Mouse (Mus musculus): ENCODE measurements around the gene Sox11. TPM values are rescaled to one million over a fixed set of nuclear protein-coding genes. Genes with fewer than 3 reads are reported as not detected.

Sox11 gene
- polyA plus RNA-seq, 1 experiment from 2014 or later: 11.7 TPM

DNA sequence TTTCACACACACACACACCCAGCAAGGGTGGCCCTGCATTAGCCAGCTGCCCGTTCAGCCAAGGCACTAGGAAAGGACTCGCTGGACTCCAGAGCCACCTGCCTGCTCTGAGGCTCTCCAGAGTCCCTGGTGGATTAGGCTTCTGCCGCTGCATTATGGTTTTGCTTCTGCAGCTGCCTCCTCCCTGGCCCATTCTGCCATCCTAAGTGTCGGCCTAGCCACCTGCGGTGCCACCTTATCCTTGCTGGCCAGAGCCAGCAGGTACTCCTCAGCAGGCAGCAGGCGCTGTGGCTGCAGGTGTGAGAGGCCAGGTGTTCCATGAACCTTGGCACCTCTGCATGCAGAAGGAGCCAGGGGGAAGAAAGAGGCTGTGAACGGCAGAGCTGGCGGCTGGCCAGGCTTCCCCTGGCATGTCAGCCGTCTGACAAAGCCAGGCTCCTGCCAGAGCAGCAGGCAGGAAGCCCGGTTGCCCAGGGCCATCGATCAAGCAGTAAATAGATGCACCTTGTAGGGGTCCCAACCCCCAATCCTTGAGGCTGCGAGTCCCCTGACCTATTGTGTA is 14.8 kb upstream of the Sox11 start:
- Histone ChIP-seq H3K27me3 (ENCODE audit: control insufficient read depth, insufficient read depth, low read length) (no peaks in the 10 kb centered on the region), H3K4me2 (ENCODE audit: low read depth, low read length) (peak overlapping the region; percentile 61), H3K36me3 (ENCODE audit: control insufficient read depth, insufficient read depth) (no peaks in the 10 kb centered on the region), H3K4me1 (ENCODE audit: control insufficient read depth, insufficient read depth, low read length) (peaks cover 16% of the 10 kb centered on the region), H3K4me3 (ENCODE audit: low read length) (peak overlapping the region; percentile 29), H3K27ac (ENCODE audit: low read length) (no peak overlapping the region), H3K9ac (ENCODE audit: low read length) (peak overlapping the region; percentile 34; the same call in 1 of the 2 replicates), H3K9me3 (replicated peaks; ENCODE audit: control insufficient read depth, low read length) (no peaks in the 10 kb centered on the region)
- 26% methylated on average over 12 of the region's 12 CpGs for WGBS
- peak; percentile 37; the same call in 1 of the 2 replicates for ATAC-seq (replicated peaks; ENCODE audit: extremely low read depth, insufficient read depth, low FRiP score)

DNA sequence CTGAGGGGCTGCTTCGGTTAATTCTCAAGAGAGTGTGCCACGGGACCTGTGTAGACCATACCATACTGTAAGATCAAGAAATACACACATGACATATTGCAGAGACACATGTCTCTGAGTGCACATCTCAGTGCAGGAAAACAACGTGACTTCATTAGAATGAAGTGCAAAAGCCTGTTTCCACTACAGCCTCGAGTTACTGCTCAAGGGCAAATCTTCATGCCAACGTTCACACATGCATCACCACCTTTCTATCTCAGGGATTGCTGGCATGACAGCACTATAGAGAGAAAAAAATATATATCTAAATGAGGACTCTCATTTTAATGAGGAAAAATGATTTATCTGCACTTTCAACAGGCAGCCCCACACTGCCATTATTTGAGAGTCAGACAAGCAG is 14.2 kb upstream of the Sox11 start:
- H3K9me3 ChIP-seq (replicated peaks; ENCODE audit: control insufficient read depth, low read length): no peaks in the 10 kb centered on the region
- no peak overlapping the region for H3K9ac ChIP-seq (ENCODE audit: low read length)
- H3K36me3 ChIP-seq (ENCODE audit: control insufficient read depth, insufficient read depth): no peaks in the 10 kb centered on the region
- H3K27me3 ChIP-seq (ENCODE audit: control insufficient read depth, insufficient read depth, low read length): no peaks in the 10 kb centered on the region
- H3K27ac ChIP-seq (ENCODE audit: low read length): no peak overlapping the region
- 59% methylated on average over 5 of the region's 5 CpGs for WGBS
- H3K4me2 ChIP-seq (ENCODE audit: low read depth, low read length): peak overlapping the region; percentile 61; the same call in 1 of the 2 replicates
- no peak for ATAC-seq (replicated peaks; ENCODE audit: extremely low read depth, insufficient read depth, low FRiP score)
- peaks cover 17% of the 10 kb centered on the region for H3K4me1 ChIP-seq (ENCODE audit: control insufficient read depth, insufficient read depth, low read length)
- no peak overlapping the region for H3K4me3 ChIP-seq (ENCODE audit: low read length)

DNA sequence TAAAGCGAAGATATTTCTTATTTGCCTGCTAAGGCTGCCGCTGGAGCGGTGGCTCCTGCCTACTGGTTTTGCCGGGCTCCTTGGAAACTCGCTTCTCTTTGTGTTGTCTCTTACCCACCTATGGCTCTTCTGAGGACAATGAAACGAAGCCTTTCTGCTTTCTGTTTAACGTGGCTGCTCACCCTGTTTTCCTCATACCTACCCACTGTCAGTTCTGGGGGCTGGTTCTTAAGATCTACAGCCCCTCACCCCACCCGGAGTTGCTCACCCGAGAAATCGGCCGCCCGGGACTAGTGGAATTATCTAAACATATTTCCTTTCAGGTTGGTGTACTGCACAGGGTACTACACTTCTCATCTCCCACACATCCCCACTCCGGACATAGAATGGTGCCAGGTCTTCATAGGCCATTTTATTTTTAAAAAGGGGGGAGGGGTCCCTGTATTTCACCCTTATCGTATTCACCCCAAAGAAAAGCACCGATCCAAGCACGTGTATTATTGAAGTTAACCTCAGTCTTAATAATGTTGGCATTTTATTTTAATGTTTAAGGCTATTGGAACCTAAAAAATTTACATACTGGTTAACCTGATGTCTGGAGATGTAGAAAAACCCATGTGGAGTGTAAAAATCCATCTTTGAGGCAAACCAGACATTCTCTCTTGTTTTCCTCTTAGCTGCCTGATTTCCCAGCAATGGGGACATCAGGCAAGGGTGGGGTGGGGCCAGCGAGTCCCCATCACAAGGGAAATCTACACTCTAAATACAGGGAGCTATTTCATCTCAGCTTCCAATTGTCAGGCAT is 1.4 kb upstream of the Sox11 start:
- H3K27me3 ChIP-seq (ENCODE audit: control insufficient read depth, insufficient read depth, low read length): no peaks in the 10 kb centered on the region
- H3K27ac ChIP-seq (ENCODE audit: low read length): peak overlapping the region; percentile 94
- WGBS: 10% methylated on average over 17 of the region's 17 CpGs
- H3K9me3 ChIP-seq (replicated peaks; ENCODE audit: control insufficient read depth, low read length): no peaks in the 10 kb centered on the region
- peak overlapping the region; percentile 72 for H3K4me3 ChIP-seq (ENCODE audit: low read length)
- no peaks in the 10 kb centered on the region for H3K4me1 ChIP-seq (ENCODE audit: control insufficient read depth, insufficient read depth, low read length)
- H3K9ac ChIP-seq (ENCODE audit: low read length): peak overlapping the region; percentile 75
- no peaks in the 10 kb centered on the region for H3K36me3 ChIP-seq (ENCODE audit: control insufficient read depth, insufficient read depth)
- peak overlapping the region; percentile 75 for H3K4me2 ChIP-seq (ENCODE audit: low read depth, low read length)
- ATAC-seq (replicated peaks; ENCODE audit: extremely low read depth, insufficient read depth, low FRiP score): no peak

- Histone ChIP-seq H3K27ac (ENCODE audit: low read length) (peak overlapping the region; percentile 94), H3K36me3 (ENCODE audit: control insufficient read depth, insufficient read depth) (no peaks in the 10 kb centered on the region), H3K4me2 (ENCODE audit: low read depth, low read length) (peak overlapping the region; percentile 75), H3K9me3 (replicated peaks; ENCODE audit: control insufficient read depth, low read length) (no peaks in the 10 kb centered on the region), H3K4me1 (ENCODE audit: control insufficient read depth, insufficient read depth, low read length) (no peaks in the 10 kb centered on the region), H3K9ac (ENCODE audit: low read length) (peak overlapping the region; percentile 81), H3K27me3 (ENCODE audit: control insufficient read depth, insufficient read depth, low read length) (no peaks in the 10 kb centered on the region), H3K4me3 (ENCODE audit: low read length) (peak overlapping the region; percentile 72)
- WGBS: under 1% methylated on average over 82 of the region's 83 CpGs
- peak; percentile 94 for ATAC-seq (replicated peaks; ENCODE audit: extremely low read depth, insufficient read depth, low FRiP score)
Measured at GRCm38 (mm10) chr12:27342691-27343605, 574 bp upstream of the Sox11 start.

- Histone ChIP-seq H3K36me3 (ENCODE audit: control insufficient read depth, insufficient read depth) (no peaks in the 10 kb centered on the region), H3K27ac (ENCODE audit: low read length) (peak overlapping the region; percentile 94), H3K27me3 (ENCODE audit: control insufficient read depth, insufficient read depth, low read length) (no peaks in the 10 kb centered on the region), H3K9me3 (replicated peaks; ENCODE audit: control insufficient read depth, low read length) (no peaks in the 10 kb centered on the region), H3K4me2 (ENCODE audit: low read depth, low read length) (peak overlapping the region; percentile 75), H3K9ac (ENCODE audit: low read length) (peak overlapping the region; percentile 81), H3K4me3 (ENCODE audit: low read length) (peak overlapping the region; percentile 72), H3K4me1 (ENCODE audit: control insufficient read depth, insufficient read depth, low read length) (no peaks in the 10 kb centered on the region; the same call in 1 of the 2 replicates)
- WGBS: 1% methylated on average over 76 of the region's 80 CpGs
- ATAC-seq (replicated peaks; ENCODE audit: extremely low read depth, insufficient read depth, low FRiP score): no peak
Measured at GRCm38 (mm10) chr12:27341130-27341870, 1.1 kb downstream of the Sox11 start.

DNA sequence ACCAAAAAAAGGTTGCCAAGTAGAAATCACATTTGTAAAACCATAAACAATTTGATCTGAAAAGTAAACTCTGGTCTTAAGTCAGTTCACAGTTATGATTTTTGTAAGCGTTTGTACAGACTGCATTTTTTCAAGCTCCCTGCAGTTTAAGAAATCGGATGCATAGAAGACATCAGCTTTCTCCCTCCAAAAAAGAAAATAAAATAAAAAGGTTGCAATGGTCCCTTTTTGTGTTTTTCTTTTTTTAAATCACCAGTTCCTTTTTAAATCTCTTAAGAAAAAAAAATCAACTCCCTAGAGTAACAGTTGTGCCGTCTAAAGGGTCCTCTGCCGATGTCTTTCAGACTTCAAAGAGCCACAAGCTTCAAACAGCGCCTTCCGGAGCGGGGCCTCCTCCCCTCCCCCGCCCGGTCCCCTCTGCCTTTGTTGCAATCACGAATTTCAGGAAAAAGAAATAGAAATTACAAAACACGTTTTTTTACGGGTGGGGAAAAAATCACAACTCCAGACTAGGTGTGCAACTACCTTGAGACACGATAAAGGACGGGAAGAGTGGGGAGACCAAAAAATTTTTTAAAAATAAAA is 1.8 kb downstream of the Sox11 start:
- H3K9me3 ChIP-seq (replicated peaks; ENCODE audit: control insufficient read depth, low read length): no peaks in the 10 kb centered on the region
- H3K4me3 ChIP-seq (ENCODE audit: low read length): peak overlapping the region; percentile 72
- no peaks in the 10 kb centered on the region for H3K27me3 ChIP-seq (ENCODE audit: control insufficient read depth, insufficient read depth, low read length)
- peak overlapping the region; percentile 81 for H3K9ac ChIP-seq (ENCODE audit: low read length)
- ATAC-seq (replicated peaks; ENCODE audit: extremely low read depth, insufficient read depth, low FRiP score): no peak
- no peaks in the 10 kb centered on the region for H3K36me3 ChIP-seq (ENCODE audit: control insufficient read depth, insufficient read depth)
- no peak overlapping the region for H3K27ac ChIP-seq (ENCODE audit: low read length)
- H3K4me2 ChIP-seq (ENCODE audit: low read depth, low read length): peak overlapping the region; percentile 75
- WGBS: under 1% methylated on average over 14 of the region's 14 CpGs
- H3K4me1 ChIP-seq (ENCODE audit: control insufficient read depth, insufficient read depth, low read length): no peaks in the 10 kb centered on the region; the same call in 1 of the 2 replicates

DNA sequence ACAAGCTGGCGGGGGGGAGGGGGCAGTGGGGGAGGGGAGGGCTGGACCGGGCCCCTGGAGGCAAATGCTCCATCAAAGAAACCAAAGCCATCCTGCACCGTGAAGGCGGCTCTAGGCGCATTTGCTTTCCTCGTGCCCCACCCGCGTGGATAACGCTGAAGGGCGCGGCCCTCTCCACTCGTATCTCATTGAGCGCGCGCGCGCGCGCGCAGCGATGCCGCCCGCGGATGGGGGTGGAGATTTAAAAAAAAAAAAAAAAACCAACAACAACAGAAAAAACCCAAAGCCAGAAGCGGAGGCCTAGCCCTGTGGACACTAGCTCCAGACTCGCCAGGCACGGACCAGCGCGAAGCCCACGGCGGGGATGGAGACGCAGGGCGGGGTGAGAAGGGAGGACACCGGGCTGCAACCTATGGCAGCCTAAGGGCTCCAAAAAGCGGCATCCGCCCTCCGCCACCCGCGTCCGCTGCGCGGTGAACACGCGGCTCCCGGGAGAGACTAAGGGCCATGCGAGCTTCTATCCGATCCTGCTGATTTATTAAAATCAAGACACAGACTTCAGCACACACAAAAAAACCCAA is 3.1 kb downstream of the Sox11 start:
- peak overlapping the region; percentile 87 for H3K4me2 ChIP-seq (ENCODE audit: low read depth, low read length)
- under 1% methylated on average over 46 of the region's 47 CpGs for WGBS
- peak overlapping the region; percentile 77 for H3K27ac ChIP-seq (ENCODE audit: low read length)
- H3K4me3 ChIP-seq (ENCODE audit: low read length): peak overlapping the region; percentile 81
- H3K36me3 ChIP-seq (ENCODE audit: control insufficient read depth, insufficient read depth): no peaks in the 10 kb centered on the region
- ATAC-seq (replicated peaks; ENCODE audit: extremely low read depth, insufficient read depth, low FRiP score): no peak
- no peaks in the 10 kb centered on the region for H3K27me3 ChIP-seq (ENCODE audit: control insufficient read depth, insufficient read depth, low read length)
- H3K4me1 ChIP-seq (ENCODE audit: control insufficient read depth, insufficient read depth, low read length): no peaks in the 10 kb centered on the region; the same call in 1 of the 2 replicates
- peak overlapping the region; percentile 88 for H3K9ac ChIP-seq (ENCODE audit: low read length)
- H3K9me3 ChIP-seq (replicated peaks; ENCODE audit: control insufficient read depth, low read length): no peaks in the 10 kb centered on the region

GRCm38 (mm10) chr12:27338721-27339170 is 3.6 kb downstream of the Sox11 start:
- H3K9ac ChIP-seq (ENCODE audit: low read length): peak overlapping the region; percentile 88
- H3K4me1 ChIP-seq (ENCODE audit: control insufficient read depth, insufficient read depth, low read length): no peaks in the 10 kb centered on the region; the same call in 1 of the 2 replicates
- peak overlapping the region; percentile 77 for H3K27ac ChIP-seq (ENCODE audit: low read length)
- H3K27me3 ChIP-seq (ENCODE audit: control insufficient read depth, insufficient read depth, low read length): no peaks in the 10 kb centered on the region
- ATAC-seq (replicated peaks; ENCODE audit: extremely low read depth, insufficient read depth, low FRiP score): no peak
- WGBS: under 1% methylated on average over 36 of the region's 40 CpGs
- no peaks in the 10 kb centered on the region for H3K9me3 ChIP-seq (replicated peaks; ENCODE audit: control insufficient read depth, low read length)
- H3K4me3 ChIP-seq (ENCODE audit: low read length): peak overlapping the region; percentile 81
- H3K4me2 ChIP-seq (ENCODE audit: low read depth, low read length): peak overlapping the region; percentile 87
- H3K36me3 ChIP-seq (ENCODE audit: control insufficient read depth, insufficient read depth): no peaks in the 10 kb centered on the region

Data from heart, embryonic 16.5 days (tissue).